Mouse (Mus musculus): ENCODE results near the gene Nat14. TPM values are rescaled to one million over a fixed set of nuclear protein-coding genes. Genes with fewer than 3 reads are reported as not detected.

Gene Nat14
- total RNA-seq, 2 experiments from 2014 or later: 119 to 120 TPM

GRCm38 (mm10) chr7:4950561-4951342 lies 28.9 kb downstream of the Nat14 start:
- DNase-seq: no peak

GRCm38 (mm10) chr7:4953815-4954445 lies 32.1 kb downstream of the Nat14 start:
- no peak for DNase-seq

GRCm38 (mm10) chr7:4957361-4957760 lies 35.5 kb downstream of the Nat14 start:
- DNase-seq: no peak

- DNase-seq: no peak
These were observed 41.7 kb downstream of the Nat14 start for GRCm38 (mm10) chr7:4963527-4963926.

GRCm38 (mm10) chr7:4964272-4964671 lies 42.4 kb downstream of the Nat14 start, which contains the start of gene Sbk2:
TSS of gene Sbk2 (minus strand) at chr7:4964406.
- DNase-seq: peak; percentile 68 to 70

GRCm38 (mm10) chr7:4964988-4965387 lies 43.2 kb downstream of the Nat14 start:
- no peak for DNase-seq

GRCm38 (mm10) chr7:4971068-4971467 lies 49.2 kb downstream of the Nat14 start, which contains the start of gene Sbk3:
TSS of gene Sbk3 (minus strand) at chr7:4971168.
- no peak for DNase-seq

- no peak for DNase-seq
These were observed 49.9 kb downstream of the Nat14 start for GRCm38 (mm10) chr7:4971710-4972109.

GRCm38 (mm10) chr7:4972321-4973047 lies 50.7 kb downstream of the Nat14 start:
- DNase-seq: no peak

Other genes starting within 250 kb of the Nat14 start
- gene Hspbp1, start 237.0 kb upstream of the Nat14 start, total RNA-seq (2021): 10 to 100 TPM; 85.2 to 87.6 TPM
- gene Brsk1, start 231.4 kb upstream of the Nat14 start, total RNA-seq (2021): 100 to 1,000 TPM; 325 to 344 TPM
- gene Tmem150b, start 196.8 kb upstream of the Nat14 start, total RNA-seq (2021): under 1 TPM; 0.18 to 0.20 TPM
- 10 to 100 TPM; 35.3 to 38.7 TPM for gene Kmt5c, start 181.9 kb upstream of the Nat14 start, total RNA-seq (2021)
- gene Cox6b2, start 168.9 kb upstream of the Nat14 start, total RNA-seq (2021): 1 to 10 TPM; 3.3 to 6.2 TPM
- gene Fam71e2, start 150.7 kb upstream of the Nat14 start, total RNA-seq (2021): not detected
- gene Il11, start 139.2 kb upstream of the Nat14 start, total RNA-seq (2021): under 1 TPM in 1 of 2 experiments, not detected in 1; 0.47 TPM
- not detected for gene Tmem190, start 139.1 kb upstream of the Nat14 start, total RNA-seq (2021)
- 1 to 10 TPM; 1.4 to 2.0 TPM for gene Tmem238, start 132.4 kb upstream of the Nat14 start, total RNA-seq (2021)
- gene Rpl28, start 129.2 kb upstream of the Nat14 start, total RNA-seq (2021): 100 to 1,000 TPM; 454 to 487 TPM
- gene Ube2s, start 109.4 kb upstream of the Nat14 start, total RNA-seq (2021): 100 to 1,000 TPM; 103 to 109 TPM
- 100 to 1,000 TPM; 176 to 202 TPM for gene Shisa7, start 77.3 kb upstream of the Nat14 start, total RNA-seq (2021)
- 1 to 10 TPM; 4.0 to 7.8 TPM for gene Isoc2b, start 51.8 kb upstream of the Nat14 start, total RNA-seq (2021)
- gene Isoc2a, start 44.9 kb upstream of the Nat14 start, total RNA-seq (2021): 10 to 100 TPM; 11.4 to 13.6 TPM
- under 1 TPM; 0.51 to 0.62 TPM for gene Gm36210, start 15.5 kb upstream of the Nat14 start, total RNA-seq (2021)
- 10 to 100 TPM; 12.7 to 13.2 TPM for gene Zfp628, start 6.8 kb upstream of the Nat14 start, total RNA-seq (2021)
- gene Ssc5d, start 3.8 kb downstream of the Nat14 start, total RNA-seq (2021): 1 to 10 TPM; 2.9 to 3.8 TPM
- gene Sbk2, start 42.4 kb downstream of the Nat14 start, total RNA-seq (2021): under 1 TPM; 0.27 to 0.30 TPM
- gene Sbk3, start 49.1 kb downstream of the Nat14 start, total RNA-seq (2021): 1 to 10 TPM in 1 of 2 experiments, under 1 TPM in 1; 0.70 to 1.4 TPM
- 10 to 100 TPM; 31.6 to 35.9 TPM for gene Zfp579, start 74.1 kb downstream of the Nat14 start, total RNA-seq (2021)
- gene Zfp524, start 92.4 kb downstream of the Nat14 start, total RNA-seq (2021): 1 to 10 TPM; 6.5 to 8.1 TPM
- gene Fiz1, start 92.7 kb downstream of the Nat14 start, total RNA-seq (2021): 10 to 100 TPM; 19.6 to 25.1 TPM
- not detected for gene Gm44973, start 93.5 kb downstream of the Nat14 start, total RNA-seq (2021)
- gene Zfp865, start 98.3 kb downstream of the Nat14 start, total RNA-seq (2021): 10 to 100 TPM; 33.5 to 39.7 TPM
- 10 to 100 TPM; 56.9 to 61.9 TPM for gene Ccdc106, start 98.5 kb downstream of the Nat14 start, total RNA-seq (2021)
- not detected for gene 4632433K11Rik, start 112.1 kb downstream of the Nat14 start, total RNA-seq (2021)
- gene Zfp784, start 116.4 kb downstream of the Nat14 start, total RNA-seq (2021): 1 to 10 TPM; 5.1 to 5.4 TPM
- gene Zfp580, start 129.5 kb downstream of the Nat14 start, total RNA-seq (2021): 10 to 100 TPM; 34.5 to 35.2 TPM
- gene U2af2, start 140.1 kb downstream of the Nat14 start, total RNA-seq (2021): 100 to 1,000 TPM; 183 to 184 TPM
- 100 to 1,000 TPM; 523 to 530 TPM for gene Epn1, start 158.2 kb downstream of the Nat14 start, total RNA-seq (2021)
- gene Rfpl4, start 194.9 kb downstream of the Nat14 start, total RNA-seq (2021): not detected
- gene Rasl2-9, start 203.9 kb downstream of the Nat14 start, total RNA-seq (2021): not detected
- not detected for gene Vmn1r55, start 227.6 kb downstream of the Nat14 start, total RNA-seq (2021)